Mouse (Mus musculus) embryo, embryonic 10.5 days (tissue): Measurements from ENCODE around the gene Dcaf5.
A peak's percentile ranks its signal among the peaks of the same experiment; 100 is the strongest.

Source experiments
- DNase-seq: peaks from one replicate; pipeline ENCODE4 v3.0.0-alpha.2; 2015; ENCODE audit warnings: low spot score

Gene Dcaf5

GRCm38 (mm10) chr12:80340936-80341335, 95.5 kb downstream of the Dcaf5 start:
- DNase-seq, result no peak

GRCm38 (mm10) chr12:80334162-80334561, 102.2 kb downstream of the Dcaf5 start:
- no peak for DNase-seq

DNA sequence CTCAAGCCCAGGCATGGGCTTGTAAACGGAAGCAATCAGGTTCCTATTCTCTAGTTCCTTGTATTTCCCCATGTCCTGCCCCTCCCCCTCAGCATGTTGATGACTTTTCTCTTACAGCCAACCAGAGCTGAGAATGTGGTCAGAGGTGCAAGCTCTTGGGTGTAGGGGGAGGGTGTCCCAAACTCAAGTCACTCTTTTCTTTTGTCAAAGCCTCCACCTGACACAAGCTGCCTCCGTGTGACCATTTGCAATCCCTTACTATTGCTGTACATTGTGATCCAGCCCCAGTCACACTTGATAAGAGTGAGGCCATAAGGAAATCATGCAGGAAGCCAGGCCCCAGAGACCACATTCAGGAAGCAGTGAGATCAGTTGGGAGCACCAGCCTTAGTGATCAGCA, 104.8 kb downstream of the Dcaf5 start:
- no peak for DNase-seq

- DNase-seq, result no peak
These were observed 105.6 kb downstream of the Dcaf5 start for GRCm38 (mm10) chr12:80330819-80331218.

- no peak for DNase-seq
These were observed 106.8 kb downstream of the Dcaf5 start for GRCm38 (mm10) chr12:80329641-80330040.

DNA sequence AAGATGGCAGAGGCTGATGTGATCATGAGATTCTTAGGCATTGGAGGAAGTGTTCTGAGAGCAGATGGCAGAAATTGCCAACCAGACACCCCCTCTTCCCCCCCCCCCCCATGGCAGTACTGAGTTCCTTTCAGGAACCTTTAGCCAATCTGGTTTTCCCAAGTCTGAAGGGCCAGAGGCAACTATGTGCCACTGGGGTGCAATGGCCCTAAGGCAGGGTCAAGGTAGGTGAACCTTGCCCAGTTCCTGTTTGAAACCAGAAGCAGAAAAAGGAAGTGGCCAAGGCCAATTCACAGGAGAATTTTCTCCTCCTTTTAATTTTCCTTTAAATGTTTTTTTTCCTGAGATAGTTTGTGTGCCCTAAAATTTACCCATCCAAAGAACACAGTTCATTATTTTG, 110.4 kb downstream of the Dcaf5 start:
- no peak for DNase-seq

GRCm38 (mm10) chr12:80324785-80325131, 111.6 kb downstream of the Dcaf5 start:
- peak; percentile 26 for DNase-seq

GRCm38 (mm10) chr12:80324051-80324784, 112.2 kb downstream of the Dcaf5 start:
- no peak for DNase-seq

DNA sequence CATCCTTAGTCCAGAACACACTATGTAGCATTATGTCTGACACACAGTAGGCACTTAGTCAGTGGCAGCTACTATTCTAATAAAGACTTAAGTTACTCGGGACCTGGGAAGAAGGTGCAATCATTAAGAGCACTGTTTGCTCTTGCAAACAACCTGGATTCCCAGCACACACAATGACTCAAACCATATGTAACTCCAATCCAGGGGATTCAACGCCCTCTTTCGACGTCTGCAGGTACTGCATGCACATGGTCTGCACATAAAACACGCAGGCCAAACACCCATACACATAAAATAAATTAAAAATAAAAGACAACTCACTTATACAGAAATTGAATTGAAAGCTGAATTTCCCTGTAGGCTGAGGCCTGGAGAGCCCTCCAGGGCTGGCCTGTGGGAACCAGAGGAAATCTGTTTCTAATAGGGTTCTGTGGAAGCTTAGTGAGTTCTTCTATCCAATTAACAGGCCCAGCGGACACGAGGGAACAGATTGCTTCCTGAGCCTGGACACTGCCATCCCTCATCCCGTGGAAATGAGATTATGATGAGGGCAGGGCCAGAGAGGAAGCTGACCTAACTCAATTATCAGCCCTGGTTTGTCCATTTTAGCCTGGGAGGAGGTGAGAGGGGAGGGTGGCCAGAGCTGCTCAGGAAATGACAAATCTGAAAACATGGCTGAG, 112.9 kb downstream of the Dcaf5 start:
- peak; percentile 30 for DNase-seq

DNA sequence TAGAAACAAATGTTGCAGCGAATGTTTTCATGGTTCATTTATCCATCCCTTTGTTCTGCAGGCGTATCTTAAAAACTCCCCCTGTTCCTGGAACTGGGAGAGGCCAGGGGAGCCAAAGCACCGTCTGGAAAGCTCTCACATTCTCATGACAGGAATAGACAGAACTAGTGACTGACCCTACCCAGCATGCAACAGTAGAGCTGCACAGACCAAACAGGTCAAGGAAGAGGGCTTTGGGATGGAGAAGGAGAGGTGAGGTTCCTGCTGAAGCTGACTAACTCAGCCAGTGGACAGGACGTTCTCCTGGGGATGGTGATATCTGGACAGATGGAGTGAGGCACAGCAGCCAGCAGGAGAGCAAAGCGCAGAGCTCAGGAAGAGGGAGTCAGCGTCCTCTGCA, 113.9 kb downstream of the Dcaf5 start:
- no peak for DNase-seq

- no peak for DNase-seq
These were observed 117.3 kb downstream of the Dcaf5 start for GRCm38 (mm10) chr12:80319062-80319461.

GRCm38 (mm10) chr12:80315321-80315720, 121.1 kb downstream of the Dcaf5 start:
- DNase-seq, result no peak

DNA sequence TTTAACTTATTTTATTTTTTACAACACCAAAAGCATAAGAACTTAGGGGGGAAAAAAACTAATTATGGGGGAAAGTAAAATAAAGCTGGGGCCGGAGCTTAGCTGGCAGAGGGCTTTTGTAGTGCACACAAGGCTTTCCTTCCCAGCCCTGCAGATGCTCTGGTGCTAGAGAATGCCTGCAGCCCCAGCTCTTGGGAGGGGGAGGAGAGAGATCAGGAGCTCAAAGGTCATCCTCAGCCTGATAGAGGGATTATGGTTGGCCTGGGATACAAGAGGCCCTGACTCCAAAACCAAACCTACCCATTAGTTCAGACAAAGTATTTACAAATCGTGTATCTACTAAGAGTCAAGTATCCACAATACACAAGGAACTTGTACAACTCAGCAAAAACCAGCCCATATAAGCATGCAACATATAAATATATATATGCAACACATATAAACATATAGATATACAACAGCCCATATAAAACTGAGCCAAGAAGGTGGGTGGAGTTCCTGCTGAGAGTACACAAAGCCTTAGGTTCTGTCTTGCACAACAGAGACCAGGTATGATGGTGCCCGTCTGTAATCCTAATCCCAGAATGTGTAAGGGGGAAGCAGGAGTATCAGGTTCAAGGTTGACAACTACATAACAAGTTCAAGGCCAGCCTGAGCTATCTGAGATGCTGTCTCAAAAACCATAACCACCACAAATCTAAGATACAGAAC, 124.3 kb downstream of the Dcaf5 start:
- no peak for DNase-seq

DNA sequence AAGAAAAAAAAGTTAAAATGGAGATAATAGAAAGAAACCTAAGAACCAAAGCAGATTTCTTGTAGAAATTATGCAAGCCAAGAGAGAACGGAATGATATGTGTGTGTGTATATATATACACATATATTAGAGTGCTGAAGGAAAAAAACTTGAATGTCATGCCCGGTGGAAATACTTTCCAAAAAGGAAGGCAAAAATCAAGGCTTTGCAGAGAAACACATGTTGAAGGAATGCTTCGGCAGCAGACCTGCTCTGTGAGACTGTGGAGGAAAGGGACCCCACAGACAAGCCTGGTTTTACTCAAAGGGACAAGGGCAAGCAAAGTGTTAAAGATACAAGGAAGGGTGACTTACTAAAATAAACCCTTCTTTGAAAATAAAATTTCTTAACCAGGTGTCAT, 128.8 kb downstream of the Dcaf5 start:
- no peak for DNase-seq

- DNase-seq, result no peak
These were observed 131.9 kb downstream of the Dcaf5 start for GRCm38 (mm10) chr12:80304518-80304917.

- no peak for DNase-seq
These were observed 135.5 kb downstream of the Dcaf5 start for GRCm38 (mm10) chr12:80300833-80301456.

DNA sequence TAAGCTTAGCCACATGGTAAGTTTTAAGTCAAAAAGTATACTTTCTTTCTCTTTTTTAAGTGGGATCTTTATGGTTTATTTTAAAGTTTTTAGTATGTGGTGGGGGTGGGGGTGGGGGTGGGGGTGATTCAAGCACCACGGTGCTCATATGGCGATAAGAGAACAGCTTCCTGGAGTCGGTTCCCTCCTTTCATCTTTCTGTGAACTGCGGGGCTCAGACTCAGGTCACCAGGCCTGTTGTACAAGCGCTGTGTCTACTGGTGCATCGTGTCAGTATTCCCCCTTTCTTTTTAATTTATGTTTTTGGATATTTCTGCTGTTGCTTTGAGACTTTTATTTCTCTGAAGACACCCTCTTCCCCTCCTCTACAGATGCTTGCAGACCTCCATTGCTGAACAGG, 137.7 kb downstream of the Dcaf5 start:
- DNase-seq, result no peak

DNA sequence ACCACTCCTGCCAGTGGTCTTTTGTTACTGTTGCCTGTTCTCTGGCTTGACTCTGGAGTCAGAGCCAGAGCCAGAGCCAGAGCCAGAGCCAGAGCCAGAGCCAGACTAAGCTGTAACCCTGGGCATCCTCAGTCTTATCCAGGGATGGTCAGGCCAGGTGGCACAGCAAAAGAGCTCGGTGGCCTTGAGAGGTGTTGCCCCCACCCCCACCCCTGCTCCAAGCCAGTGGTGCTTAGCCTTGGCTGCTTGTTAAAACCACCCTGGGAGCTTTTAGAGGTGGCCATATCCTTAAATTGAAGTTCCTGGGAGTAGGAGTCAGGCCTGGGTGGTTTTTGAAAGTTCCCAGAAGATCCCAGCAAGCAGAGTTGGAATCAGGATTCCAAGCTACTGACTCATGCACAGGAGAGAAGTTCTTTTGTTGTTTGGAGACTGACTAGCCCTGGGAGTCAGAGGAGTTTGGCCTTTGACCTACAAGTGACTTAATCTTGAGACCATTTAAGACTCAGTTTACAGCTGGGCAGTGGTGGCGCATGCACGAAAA, 144.4 kb downstream of the Dcaf5 start:
- DNase-seq, result no peak

DNA sequence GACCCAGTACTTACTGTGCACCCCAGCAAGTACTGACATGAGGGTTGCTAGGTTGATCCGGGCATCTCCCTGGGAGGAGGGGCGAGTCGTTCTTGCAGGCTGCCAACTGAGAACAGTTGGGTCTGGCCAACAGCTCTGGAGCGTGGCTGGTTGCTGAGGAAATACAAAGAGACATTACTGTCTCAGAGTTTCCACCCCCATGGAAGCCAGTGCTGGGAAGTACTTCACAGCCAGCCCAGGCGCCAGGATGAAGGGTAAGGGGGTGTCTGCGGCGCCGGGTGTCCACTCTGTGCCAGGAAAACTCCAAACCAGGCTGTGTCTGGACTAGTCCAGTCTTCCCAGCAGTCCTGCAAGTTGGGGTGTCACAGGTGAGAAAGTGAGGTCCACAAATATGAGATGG, 145.4 kb downstream of the Dcaf5 start:
- DNase-seq, result no peak

- no peak for DNase-seq
These were observed 145.9 kb downstream of the Dcaf5 start for GRCm38 (mm10) chr12:80290483-80290882.

- DNase-seq, result no peak
These were observed 146.7 kb downstream of the Dcaf5 start for GRCm38 (mm10) chr12:80289722-80290121.

- no peak for DNase-seq
These were observed 150.5 kb downstream of the Dcaf5 start for GRCm38 (mm10) chr12:80285890-80286289.
